Mouse (Mus musculus) spleen, postnatal 10 days (tissue): ENCODE data around the gene Selenoo.

Experiments
- DNase-seq, 2 experiments: peaks; one replicate each; pipeline ENCODE4 v3.0.0; 2021 to 2022; ENCODE audit warnings: low spot score in 2 of 2

The Selenoo gene

GRCm38 (mm10) chr15:89088607-89089247, at the start of gene Selenoo:
TSS of gene Selenoo (plus strand) at chr15:89089084.
- DNase-seq = peak; percentile 80 to 87

GRCm38 (mm10) chr15:89044381-89044780, 44.5 kb upstream of the Selenoo start:
- DNase-seq = no peak

DNA sequence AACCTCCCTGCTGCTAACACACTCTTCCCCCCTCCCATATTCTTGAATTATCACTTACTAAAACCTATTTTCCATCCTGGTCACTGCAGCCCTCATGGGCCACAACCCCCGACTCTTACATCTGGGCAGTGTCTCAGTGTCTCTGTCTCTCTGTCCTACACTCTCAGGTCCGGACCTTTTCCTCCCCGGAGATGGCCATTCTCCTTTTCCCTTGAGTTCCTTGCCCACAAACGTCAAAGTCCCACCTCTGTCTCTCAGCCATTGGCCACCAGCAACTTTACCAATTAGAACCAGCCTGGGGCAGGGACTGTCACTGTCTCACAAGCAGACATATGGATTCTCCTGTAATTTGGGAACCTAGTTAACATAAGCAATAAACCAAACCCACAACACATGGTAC, 42.5 kb upstream of the Selenoo start:
- DNase-seq = no peak

DNA sequence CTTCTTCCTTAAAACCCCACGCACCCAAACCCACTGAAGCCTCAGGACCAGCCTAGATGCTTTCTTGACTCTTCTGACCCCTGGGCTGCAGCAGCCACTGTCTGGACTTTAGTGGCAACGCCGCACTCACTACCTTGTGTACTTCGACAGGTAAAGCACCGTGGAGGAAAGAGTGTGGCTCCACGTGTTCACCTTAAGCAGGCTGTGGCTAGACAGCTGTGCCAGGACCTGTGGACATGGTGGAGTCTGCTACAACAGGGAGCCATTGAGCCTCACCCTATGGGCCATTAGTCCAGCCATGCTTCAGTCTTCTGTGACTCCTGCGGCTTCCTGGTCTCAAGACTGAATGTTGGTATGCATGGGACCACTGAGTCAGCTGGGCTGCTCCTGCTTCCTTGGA, 34.2 kb upstream of the Selenoo start:
- no peak for DNase-seq

- DNase-seq = peak in 1 of 2 experiments; percentile 4
Observed at GRCm38 (mm10) chr15:89058736-89059135, 30.1 kb upstream of the Selenoo start.

DNA sequence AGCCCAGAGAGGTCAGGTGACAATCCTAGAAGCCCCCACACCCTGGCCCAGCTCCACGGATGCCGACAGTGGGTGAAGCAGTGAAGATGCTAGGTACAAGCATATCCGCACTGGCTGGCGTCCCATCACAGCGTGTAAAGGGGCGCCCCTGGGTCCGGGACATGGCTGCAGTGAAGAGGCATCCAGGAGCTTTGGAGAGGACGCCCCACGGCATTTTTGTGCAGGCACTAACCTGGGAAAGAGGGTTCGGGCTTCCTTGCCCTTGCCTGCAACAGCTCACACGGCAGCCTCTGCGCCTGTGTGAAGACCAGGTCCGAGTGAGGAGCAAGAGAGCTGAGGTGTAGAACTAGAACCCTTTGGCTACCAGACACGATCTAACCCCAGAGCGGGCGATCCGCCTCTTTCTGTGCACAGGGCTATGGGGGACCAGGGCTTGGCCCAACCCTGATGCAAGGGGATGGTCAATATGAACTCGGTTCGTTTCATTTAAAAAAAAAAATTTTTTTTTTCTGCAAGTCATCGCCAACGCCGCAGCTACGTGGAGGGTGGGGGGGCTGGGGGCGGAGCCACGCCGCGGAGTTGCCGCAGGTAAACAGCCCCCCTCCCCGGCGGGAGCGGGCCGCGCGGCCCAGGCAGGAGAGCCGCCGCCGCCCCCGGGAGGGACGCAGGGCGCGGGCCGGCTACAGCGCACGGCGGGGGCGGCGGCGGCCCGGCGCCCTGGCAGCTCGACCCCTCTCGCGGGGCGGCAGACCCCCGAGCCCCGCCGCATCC, 29.5 kb upstream of the Selenoo start, which contains the start of gene Panx2:
Gene Panx2, plus strand, starts transcription at position 574 of the 771 bp plus-strand sequence.
- peak in 1 of 2 experiments; percentile 12 for DNase-seq

GRCm38 (mm10) chr15:89060032-89060681, 28.7 kb upstream of the Selenoo start:
- DNase-seq = peak in 1 of 2 experiments; percentile 12

GRCm38 (mm10) chr15:89060811-89061460, 27.9 kb upstream of the Selenoo start:
- DNase-seq = peak in 1 of 2 experiments; percentile 8

DNA sequence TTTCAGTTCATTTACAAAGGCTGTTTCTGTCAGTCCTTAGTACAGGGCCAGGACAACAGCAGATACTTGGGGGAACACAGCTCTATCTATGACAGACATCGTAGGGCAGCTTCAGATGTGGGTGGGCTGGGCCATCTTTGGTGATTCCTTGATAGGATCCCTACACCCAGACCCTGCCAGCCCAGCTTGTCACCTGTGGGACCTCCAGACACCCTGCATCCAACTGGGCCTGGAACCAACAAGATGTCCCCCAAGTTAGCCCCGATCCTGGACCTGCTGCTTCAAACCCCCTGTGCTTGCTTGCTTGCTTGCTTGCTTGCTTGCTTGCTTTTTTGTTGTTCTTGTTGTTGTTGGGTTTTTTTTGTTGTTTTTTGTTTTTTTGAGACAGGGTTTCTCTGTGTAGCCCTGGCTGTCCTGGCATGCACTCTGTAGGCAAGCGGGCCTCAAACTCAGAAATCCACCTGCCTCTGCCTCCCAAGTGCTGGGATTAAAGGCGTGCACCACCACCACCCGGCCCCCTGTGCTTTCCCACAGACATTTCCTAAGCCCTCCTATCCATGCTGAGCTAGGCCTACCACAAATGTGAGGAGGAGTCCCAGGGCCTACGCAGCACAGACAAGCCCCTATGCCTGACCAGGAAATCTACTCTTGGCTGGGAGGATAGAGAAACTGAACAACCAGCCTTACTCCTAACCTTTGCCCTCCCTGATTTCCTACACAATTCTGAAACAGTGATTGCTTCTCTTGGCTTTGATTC, 26.9 kb upstream of the Selenoo start:
- DNase-seq = peak in 1 of 2 experiments; percentile 9

GRCm38 (mm10) chr15:89062518-89062910, 26.4 kb upstream of the Selenoo start:
- DNase-seq = peak in 1 of 2 experiments; percentile 6

DNA sequence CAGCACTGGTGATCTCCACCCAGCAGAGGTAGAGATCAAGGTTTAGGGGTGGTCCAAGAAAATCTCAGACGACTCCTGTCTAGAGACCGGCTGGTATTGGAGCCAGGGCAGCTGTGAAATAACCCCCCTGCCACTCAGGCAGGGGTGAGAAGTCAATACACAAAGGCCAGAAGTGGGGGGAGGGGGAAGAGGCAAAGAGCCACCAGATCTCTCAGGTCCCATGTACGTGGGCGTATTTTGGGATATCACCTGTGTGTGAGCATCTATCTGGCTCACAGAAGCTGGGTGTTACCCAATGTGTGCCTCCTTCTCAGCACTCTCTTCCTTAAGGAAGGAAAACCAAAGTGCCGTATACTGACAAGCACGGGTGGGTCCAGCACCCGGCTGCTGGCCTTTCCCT, 25.9 kb upstream of the Selenoo start:
- DNase-seq = no peak

DNA sequence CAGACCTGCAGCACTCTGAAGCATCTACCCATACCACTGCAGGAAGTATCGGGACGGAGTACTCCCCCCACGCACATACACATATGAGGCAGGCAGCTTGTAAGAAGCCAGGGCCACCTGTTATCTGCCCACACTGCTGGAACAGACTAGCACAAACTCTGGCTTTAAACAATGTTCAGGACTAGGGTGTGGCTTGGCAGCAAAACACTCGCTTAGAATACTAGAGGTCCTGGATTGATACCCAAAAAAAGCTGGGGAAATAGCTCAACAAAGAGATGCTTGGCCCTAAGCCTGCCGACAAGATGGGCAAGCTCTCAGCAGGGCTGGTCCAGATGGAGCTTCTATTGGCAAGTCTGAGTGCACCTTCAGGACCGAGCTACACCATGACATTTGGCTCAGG, 25.3 kb upstream of the Selenoo start:
- peak in 1 of 2 experiments; percentile 5 for DNase-seq

DNA sequence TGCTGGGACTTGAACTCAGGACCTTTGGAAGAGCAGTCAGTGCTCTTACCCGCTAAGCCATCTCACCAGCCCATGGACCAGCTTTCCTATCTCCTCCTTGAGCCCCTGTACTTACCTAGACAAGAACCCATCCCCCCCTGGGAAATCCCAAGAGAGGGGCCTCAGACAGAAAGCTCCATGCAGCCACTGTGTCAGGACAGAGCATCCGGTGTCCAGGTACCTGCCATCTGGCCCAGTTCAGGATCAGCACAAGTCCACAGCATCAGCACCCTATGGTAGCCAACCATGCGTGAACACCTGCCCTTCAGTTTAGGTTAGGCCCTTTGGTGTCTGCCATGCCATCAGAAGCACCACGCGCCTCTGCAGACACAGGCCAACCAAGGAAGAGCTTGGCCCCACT, 24.0 kb upstream of the Selenoo start:
- no peak for DNase-seq

GRCm38 (mm10) chr15:89067609-89068008, 21.3 kb upstream of the Selenoo start:
- DNase-seq = no peak

GRCm38 (mm10) chr15:89068226-89068625, 20.7 kb upstream of the Selenoo start:
- DNase-seq = no peak

DNA sequence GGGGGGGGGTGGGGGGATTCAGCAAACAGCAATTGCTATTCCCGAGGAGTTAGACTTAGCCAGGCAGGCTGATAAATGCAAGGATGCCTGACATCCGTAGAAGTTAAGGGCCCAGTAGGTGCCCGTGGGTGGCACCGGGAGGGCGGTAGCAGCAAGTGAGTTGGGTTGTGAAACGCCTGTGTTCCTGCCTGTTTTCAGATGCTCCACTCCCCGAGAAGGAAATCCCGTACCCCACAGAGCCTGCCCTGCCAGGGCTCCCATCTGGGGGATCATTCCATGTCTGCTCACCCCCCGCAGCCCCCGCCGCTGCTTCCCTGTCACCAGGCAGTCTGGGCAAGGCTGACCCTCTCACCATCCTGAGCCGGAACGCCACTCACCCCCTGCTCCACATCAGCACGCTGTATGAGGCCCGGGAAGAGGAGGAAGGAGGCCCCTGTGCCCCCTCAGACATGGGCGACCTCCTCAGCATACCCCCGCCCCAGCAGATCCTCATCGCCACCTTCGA, 19.5 kb upstream of the Selenoo start:
- no peak for DNase-seq

DNA sequence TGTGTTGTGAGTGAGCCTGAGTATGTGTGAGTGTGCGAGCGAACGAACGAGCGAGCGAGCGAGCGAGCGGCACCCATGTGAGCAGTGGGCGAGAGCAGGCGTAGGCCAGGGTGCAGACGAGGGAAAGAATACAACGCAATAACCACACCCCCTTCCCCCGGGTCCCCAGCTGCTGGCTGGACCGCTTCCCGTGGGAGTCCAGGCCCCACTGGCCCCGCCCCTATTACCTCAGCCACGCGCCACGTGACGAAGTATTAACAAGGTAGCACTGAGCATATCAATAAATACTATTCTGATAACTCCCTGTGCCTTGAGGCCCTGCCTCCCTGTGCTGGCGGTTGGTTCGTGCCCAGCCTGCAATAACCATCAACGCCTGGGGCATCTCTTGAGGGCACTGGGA, 18.3 kb upstream of the Selenoo start:
- DNase-seq = no peak

GRCm38 (mm10) chr15:89073993-89074603, 14.8 kb upstream of the Selenoo start:
- DNase-seq = no peak

DNA sequence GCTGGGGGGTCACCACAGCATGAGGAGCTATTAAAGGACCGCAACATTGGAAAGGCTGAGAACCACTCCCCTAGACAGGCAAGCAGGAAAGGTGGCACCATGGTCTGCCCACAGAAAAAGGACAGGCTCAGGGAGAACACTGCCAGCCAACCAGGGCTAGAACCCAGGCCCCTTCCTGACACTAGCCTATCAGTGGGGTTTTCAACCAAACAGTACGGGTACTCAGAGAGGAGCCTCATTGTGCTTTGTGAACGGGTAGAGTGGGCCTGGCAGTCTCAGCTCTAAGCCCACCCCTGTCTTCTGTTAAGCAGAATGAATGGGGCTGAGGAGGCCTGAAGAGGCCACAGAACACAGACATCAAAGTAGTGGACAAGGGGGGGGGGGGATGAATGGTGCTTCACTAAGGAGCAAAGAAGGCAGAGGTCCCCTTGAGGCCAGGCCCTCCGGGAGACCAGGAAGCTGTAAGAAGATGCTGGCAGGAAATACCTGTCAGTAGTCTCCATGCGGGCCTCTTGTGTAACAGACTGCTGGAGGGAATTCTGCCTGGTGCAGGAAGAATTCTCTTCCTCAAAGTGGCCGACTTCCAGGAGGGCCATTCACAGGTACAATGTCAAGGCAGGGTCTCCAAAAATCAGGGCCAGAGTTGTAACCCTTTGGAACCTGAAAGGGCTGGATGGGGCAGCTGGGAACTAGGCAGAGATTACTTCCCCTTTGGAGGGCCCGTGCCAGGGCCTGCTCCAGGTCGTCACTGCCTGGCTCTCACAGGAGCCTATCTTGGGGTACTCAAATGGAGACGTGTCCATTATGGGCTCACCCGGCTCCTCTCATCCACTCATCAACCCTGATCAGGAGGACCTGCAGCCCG, 14.0 kb upstream of the Selenoo start, which contains the start of gene Trabd:
Gene Trabd, plus strand, starts transcription at position 512 of the 865 bp plus-strand sequence.
- DNase-seq = peak in 1 of 2 experiments; percentile 24
